Mouse (Mus musculus) ovary, postnatal 14 days (tissue): ENCODE measurements around the gene Defb22.

Experiments
- DNase-seq: peaks from one replicate; pipeline ENCODE4 v3.0.0; 2022; ENCODE audit warnings: low spot score

The Defb22 gene

GRCm38 (mm10) chr2:152490038-152490437 is at the start of gene Defb22:
TSS of gene Defb22 (minus strand) at chr2:152490138.
- no peak for DNase-seq

- no peak for DNase-seq
Measured at GRCm38 (mm10) chr2:152517981-152518380, 28.0 kb upstream of the Defb22 start, which contains the start of gene Defb28. TSS of gene Defb28 (plus strand) at chr2:152518255.

DNA sequence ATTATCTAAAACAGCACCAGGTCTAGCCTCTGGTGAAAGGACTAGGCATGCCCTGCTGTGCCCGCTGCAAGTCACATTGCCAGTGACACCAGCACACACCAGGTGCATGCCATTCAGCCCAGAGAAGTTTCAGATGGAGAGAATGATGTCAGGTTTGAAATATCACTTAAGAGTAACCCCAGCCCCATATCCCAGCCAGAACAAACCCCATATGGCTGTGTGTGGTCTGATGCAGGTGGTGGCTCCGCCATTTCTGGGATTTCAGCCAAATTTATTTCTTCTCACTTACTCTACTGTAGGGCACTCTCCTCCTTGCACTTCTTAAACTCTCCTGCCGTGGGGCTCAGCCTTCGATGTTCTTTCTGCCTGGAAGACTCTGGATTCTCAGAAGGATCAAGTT is 26.1 kb upstream of the Defb22 start:
- DNase-seq, result no peak

DNA sequence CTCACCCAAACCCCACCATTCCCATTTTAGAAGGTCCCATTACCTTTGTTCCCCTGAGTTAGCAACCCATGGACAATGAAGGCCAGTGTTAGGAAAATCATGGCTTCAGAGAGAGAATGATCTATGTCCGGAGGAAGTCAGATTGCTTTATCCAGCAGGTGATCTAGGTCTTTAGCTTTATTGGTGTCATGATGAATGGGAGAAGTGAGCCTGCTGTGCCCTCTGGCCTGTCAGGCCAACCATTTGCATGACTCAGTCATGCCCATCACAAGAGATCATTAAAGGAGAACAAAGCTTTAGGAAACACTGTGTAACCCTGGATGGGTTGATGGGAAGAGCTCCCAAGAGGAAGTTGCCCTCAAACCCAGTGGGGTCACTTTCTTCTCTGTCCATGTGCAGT is 21.7 kb upstream of the Defb22 start, which contains the start of gene Defb26:
Gene Defb26, minus strand, starts transcription at position 101 of the 400 bp plus-strand sequence.
- DNase-seq, result no peak

- DNase-seq, result no peak
Measured at GRCm38 (mm10) chr2:152503950-152504349, 14.0 kb upstream of the Defb22 start.

GRCm38 (mm10) chr2:152500863-152501229 is 10.9 kb upstream of the Defb22 start:
- DNase-seq, result no peak

DNA sequence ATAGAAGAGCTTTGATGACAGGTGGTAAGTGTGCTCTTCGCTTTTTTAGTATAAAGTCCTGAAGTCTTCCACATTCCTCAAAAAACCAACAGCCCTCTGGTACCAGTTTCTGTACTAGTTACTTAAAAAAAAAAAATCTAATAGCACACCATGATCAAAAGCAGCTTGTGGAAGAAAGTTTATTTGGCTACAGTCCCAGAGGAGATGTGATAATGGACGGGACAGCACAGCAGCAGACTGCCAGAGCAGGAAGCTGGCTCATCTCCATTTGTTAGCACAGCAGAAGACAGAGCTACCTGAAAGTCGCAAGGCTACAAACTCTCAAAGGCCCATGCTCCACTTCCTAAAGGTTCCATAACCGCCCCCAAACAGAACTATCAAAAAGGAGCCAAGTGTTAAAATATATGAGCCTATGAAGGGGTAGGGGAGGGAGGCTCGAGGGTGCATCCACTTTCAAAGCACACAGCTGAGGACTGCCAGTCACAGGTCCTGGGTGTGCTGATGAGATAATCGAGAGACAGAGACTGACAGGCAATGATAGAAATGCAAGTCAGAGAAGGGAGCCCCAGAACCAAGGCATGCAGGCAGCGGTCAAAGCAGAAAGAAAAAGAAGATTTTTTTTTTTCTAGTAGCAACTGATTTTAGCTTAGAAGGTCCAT is 10.4 kb upstream of the Defb22 start:
- no peak for DNase-seq

DNA sequence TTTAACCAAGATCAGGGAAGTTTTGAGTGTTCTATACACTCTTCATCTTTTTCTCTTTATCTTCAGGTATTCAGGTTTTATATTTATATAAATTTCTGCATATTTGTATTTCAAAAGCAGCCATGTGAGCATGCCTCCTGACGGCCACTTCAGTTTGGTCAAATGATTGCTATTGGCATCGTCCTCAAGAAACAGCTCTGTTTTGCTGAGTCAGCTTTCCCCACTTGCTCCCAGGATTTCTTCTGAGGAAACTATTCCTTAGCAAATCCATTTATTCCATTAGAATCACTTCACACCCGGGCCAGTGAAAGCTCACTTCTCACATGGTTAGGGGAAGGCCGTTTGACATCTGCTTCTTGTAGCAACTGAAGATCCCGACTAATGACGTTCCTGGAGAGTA is 8.1 kb upstream of the Defb22 start:
- no peak for DNase-seq

GRCm38 (mm10) chr2:152493151-152493550 is 3.2 kb upstream of the Defb22 start:
- no peak for DNase-seq

GRCm38 (mm10) chr2:152487024-152487423 is 2.9 kb downstream of the Defb22 start:
- DNase-seq, result no peak

GRCm38 (mm10) chr2:152481726-152482125 is 8.2 kb downstream of the Defb22 start:
- no peak for DNase-seq

- no peak for DNase-seq
Measured at GRCm38 (mm10) chr2:152480881-152481280, 9.1 kb downstream of the Defb22 start.

DNA sequence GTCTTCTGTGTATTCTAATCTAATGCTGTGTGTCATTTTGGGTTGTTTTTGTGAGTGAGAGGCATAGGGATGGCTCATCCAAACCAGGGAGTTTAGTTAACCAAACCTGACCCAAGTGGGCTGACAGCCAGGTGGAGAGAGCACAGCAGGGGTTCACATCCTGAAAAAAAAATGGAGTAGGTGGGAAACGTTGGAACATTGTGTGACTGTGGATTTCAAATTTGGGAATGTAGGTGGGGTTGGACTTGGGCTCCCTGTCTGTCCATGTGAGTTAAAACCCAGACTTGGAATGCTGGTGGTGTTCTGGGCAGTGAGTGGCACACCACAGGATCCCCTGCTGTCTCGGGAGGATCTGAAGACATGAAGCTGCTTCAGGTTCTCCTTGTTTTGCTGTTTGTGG is 13.2 kb downstream of the Defb22 start, which contains the start of gene Defb20:
Gene Defb20, plus strand, starts transcription at position 301 of the 400 bp plus-strand sequence.
- DNase-seq, result no peak

- no peak for DNase-seq
Measured at GRCm38 (mm10) chr2:152472434-152472833, 17.5 kb downstream of the Defb22 start.

DNA sequence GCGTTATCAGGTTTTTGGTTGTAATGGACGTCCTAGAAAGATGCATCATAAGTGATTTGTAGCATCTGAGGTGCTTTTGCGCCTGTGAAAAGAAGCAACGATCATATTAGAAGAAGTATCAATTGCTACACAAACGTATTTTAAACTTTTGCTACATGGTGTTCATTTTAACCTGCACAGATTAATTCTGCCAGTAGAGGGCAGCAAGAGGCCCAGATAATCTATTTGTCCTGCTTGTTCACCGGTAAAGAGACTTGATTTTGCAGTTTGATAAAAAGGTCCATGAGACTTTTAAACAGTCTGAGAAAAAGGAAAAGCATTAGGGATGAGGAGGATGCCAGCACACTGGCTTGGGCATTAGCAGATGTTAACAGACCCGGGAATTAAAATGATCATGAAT is 19.0 kb downstream of the Defb22 start:
- DNase-seq, result peak; percentile 51

DNA sequence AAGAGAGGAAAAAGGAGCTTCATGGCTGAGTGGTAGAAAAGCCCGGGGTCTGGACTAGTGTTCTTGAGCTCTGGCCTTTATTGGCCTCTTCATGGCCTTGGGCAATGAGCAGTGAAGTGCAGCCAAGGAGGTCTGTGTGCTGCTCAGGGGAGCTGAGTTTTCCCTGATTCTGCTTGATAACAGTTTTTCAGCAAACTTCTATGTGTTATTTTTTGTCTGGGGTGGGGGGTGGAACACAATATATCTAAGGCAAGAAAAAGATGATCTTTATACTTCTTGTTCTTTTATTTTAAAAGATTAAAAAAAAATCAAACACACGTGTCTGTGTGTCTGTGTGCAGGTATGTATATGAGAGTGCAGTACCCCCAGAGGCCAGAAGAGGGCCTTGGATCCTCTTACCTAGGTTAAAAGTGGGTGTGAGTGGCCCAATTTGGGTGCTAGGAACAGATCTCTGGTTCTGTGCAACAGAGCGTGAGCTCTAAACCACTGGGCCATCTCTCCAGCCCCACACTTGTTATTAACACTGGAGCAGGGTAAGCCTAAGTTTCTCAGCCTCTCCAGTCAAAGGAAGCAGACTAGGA is 25.3 kb downstream of the Defb22 start, which contains the start of gene Defb23:
Gene Defb23, minus strand, starts transcription at position 51 of the 581 bp plus-strand sequence.
- no peak for DNase-seq

DNA sequence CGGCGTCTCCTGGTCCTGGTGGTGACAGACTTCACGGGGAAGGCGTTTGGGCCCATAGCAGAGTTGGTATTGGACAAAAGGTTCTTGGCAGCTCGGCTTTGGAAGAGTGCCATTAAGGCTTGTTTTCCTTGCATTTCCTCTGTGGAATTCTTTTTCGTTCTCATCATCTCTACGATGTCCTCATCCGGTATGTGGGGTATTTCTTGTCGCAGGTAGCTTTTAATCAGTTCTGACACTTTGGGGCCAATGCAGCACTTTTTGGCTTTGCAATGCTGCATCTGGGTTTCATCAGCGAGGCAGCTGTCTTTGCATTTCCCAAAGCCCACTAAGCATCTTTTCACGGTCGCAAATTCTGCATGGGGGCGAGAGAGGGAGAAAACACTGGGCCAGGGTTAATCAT is 30.7 kb downstream of the Defb22 start:
- DNase-seq, result no peak

- DNase-seq, result no peak
Measured at GRCm38 (mm10) chr2:152452101-152452781, 37.7 kb downstream of the Defb22 start.

DNA sequence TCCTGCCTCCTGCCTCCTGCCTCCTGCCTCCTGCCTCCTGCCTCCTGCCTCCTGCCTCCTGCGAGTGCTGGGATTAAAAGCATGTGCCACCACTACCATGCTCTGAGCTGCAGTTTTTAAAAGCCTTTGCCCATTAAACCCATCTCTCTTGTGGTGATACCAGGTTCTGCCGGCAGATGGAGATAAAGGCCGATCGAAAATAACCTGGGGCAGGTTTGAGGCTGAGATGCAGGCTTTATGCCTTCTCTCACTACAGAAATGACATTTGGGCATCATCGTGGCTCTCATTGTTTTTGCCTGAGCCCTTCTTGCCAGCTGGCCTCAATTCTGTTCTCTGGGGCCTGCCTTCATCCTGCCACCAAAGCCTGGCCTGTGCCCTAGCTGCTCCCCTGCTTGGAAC is 39.7 kb downstream of the Defb22 start:
- peak; percentile 67 for DNase-seq

DNA sequence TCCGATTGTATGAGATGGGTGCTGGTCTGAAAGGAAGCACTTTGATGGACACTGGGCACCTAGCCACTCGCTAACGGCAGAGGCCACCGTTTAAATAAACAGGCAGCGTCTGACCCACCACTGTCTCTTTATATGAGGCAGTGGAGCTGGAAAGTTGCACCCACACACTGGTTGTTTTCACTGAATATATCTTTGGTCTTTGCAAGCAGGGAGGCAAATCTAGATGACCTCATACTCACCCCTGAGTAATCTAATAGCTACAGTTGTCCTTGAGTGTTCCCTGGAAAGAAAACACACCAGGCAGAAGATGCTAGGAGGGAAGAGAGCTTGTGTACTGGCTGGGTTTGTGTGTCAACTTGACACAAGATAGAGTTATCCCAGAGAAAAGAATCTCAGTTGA is 42.5 kb downstream of the Defb22 start:
- DNase-seq, result no peak

DNA sequence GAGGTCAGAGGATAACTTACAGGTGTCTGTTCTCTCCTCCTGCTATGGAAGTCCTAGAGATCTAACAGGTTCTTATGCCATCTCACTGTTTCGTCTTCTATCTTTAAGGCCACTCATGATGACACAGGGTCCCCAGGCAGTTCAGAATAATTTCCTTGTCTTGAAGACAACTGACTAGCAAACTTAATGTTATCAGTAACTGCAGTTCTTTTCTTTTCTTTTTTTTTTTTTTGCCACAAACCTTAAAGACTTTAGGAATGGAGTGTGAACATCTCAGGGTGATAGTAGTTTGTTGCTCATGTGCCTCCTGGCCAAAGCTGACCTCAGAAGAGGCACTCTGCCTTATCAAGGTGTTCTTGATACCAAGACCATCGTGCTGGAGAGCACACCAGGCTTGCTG is 43.3 kb downstream of the Defb22 start:
- no peak for DNase-seq

GRCm38 (mm10) chr2:152443281-152443680 is 46.7 kb downstream of the Defb22 start:
- no peak for DNase-seq

GRCm38 (mm10) chr2:152442322-152442721 is 47.6 kb downstream of the Defb22 start:
- DNase-seq, result no peak
